Mouse (Mus musculus) ES-E14 (cell line): Measurements from ENCODE around the gene Sucnr1. TPM values are rescaled to one million over a fixed set of nuclear protein-coding genes. Genes with fewer than 3 reads are reported as not detected.

Experiments
- DNase-seq: peaks from one replicate; pipeline ENCODE4 v3.0.0-alpha.2; 2013; ENCODE audit warnings: low read depth, low spot score
- H3K27ac ChIP-seq: 2 replicates; pipeline ENCODE4 v1.5.1; 2012; ENCODE audit warnings: low read depth, mild to moderate bottlenecking, low read length, moderate library complexity, mixed read lengths; ENCODE audit not compliant: poor library complexity, insufficient read depth, severe bottlenecking
- H3K36me3 ChIP-seq: 2 replicates; pipeline ENCODE4 v1.6.1; 2012; ENCODE audit warnings: mild to moderate bottlenecking, low read length, moderate library complexity, mixed read lengths; ENCODE audit not compliant: control insufficient read depth, poor library complexity, insufficient read depth, severe bottlenecking
- H3K4me1 ChIP-seq, 2 experiments: fragments of 150-350 bp in 1 of 2; sonication (generic) in 1 of 2; 2 replicates each; pipeline ENCODE4 v1.6.1; 2012; ENCODE audit warnings: low read length in 2 of 2, mild to moderate bottlenecking in 1 of 2, mixed read lengths in 1 of 2; ENCODE audit not compliant: control insufficient read depth in 2 of 2, insufficient read depth in 2 of 2, poor library complexity in 1 of 2
- H3K4me3 ChIP-seq, 2 experiments: fragments of 150-350 bp in 1 of 2; sonication (generic) in 1 of 2; 2 replicates each; pipeline ENCODE4 v1.5.1; 2012; ENCODE audit warnings: low read length in 2 of 2, low read depth in 1 of 2, mild to moderate bottlenecking in 1 of 2, mixed read lengths in 1 of 2; ENCODE audit not compliant: insufficient read depth in 1 of 2, poor library complexity in 1 of 2, severe bottlenecking in 1 of 2
- H3K9ac ChIP-seq: 2 replicates; pipeline ENCODE4 v1.6.1; 2012; ENCODE audit warnings: low read depth, mild to moderate bottlenecking, low read length, mixed read lengths; ENCODE audit not compliant: poor library complexity, insufficient read depth, severe bottlenecking
- H3K9me3 ChIP-seq: fragments of 150-350 bp; sonication (generic); 2 replicates; pipeline ENCODE4 v1.6.1; 2012; ENCODE audit warnings: low read depth, mild to moderate bottlenecking, low read length; ENCODE audit not compliant: control insufficient read depth, insufficient read depth
- CHD2 ChIP-seq: IDR thresholded peaks from 2 replicates; pipeline ENCODE4 v1.6.1; 2014; ENCODE audit warnings: mild to moderate bottlenecking, low read depth, low read length, inconsistent platforms
- HCFC1 ChIP-seq: IDR thresholded peaks from 2 replicates; pipeline ENCODE4 v1.6.1; 2012; ENCODE audit warnings: low read length, inconsistent platforms, borderline replicate concordance; ENCODE audit not compliant: insufficient read depth
- MAFK ChIP-seq: IDR thresholded peaks from 2 replicates; pipeline ENCODE4 v1.6.1; 2014; ENCODE audit warnings: mild to moderate bottlenecking, low read depth, low read length, inconsistent platforms; ENCODE audit not compliant: insufficient read depth
- ZC3H11A ChIP-seq: IDR thresholded peaks from 2 replicates; pipeline ENCODE4 v1.6.1; 2012; ENCODE audit warnings: low read depth, mild to moderate bottlenecking, inconsistent platforms, low read length, borderline replicate concordance
- ZNF384 ChIP-seq: IDR thresholded peaks from 2 replicates; pipeline ENCODE4 v1.6.1; 2012; ENCODE audit warnings: low read depth, low read length, inconsistent platforms
- in situ Hi-C, 2 experiments: fragments of 600-800 bp; cut with MboI; formaldehyde crosslinking; loops; one replicate each; pipeline ENCODE4 v1.15.1; 2025; ENCODE audit warnings: low sequenced_read_pairs in 2 of 2, inconsistent platforms in 1 of 2; ENCODE audit not compliant: unreplicated experiment in 2 of 2
- total RNA-seq: library from RNA; depleted of rRNA; stranded (reverse); fragments of 300-350 nt; gene quantifications from 2 replicates; pipeline ENCODE4 v1.2.3, GENCODE M21; 2012; rRNA removed

Sucnr1 gene
- total RNA-seq = not detected in 2 replicates

GRCm38 (mm10) chr3:60081648-60082047, at the start of gene Sucnr1:
Gene Sucnr1, plus strand, starts transcription at chr3:60081869.
- in situ Hi-C loops = no loop called here
- Histone ChIP-seq H3K9me3 (no peaks in the 10 kb centered on the region), H3K36me3 (no peaks in the 10 kb centered on the region), H3K27ac (no peak within 1 kb of the TSS), H3K4me1 (no peaks in the 10 kb centered on the region), H3K9ac (no peak within 1 kb of the TSS), H3K4me3 (no peak within 1 kb of the TSS)
- TF ChIP-seq MAFK (no peak), CHD2 (no peak), HCFC1 (no peak), ZNF384 (no peak), ZC3H11A (no peak)
- DNase-seq = no peak

GRCm38 (mm10) chr3:60046221-60046913, 35.3 kb upstream of the Sucnr1 start:
- in situ Hi-C loops = no loop called here
- no peaks in the 10 kb centered on the region for H3K4me1 ChIP-seq
- H3K9me3 ChIP-seq = no peaks in the 10 kb centered on the region
- no peak overlapping the region for H3K9ac ChIP-seq
- no peak overlapping the region for H3K27ac ChIP-seq
- no peak for TF ChIP-seq CHD2
- no peak for TF ChIP-seq HCFC1
- TF ChIP-seq MAFK = no peak
- no peak for TF ChIP-seq ZC3H11A
- no peak for TF ChIP-seq ZNF384
- no peak overlapping the region for H3K4me3 ChIP-seq
- no peaks in the 10 kb centered on the region for H3K36me3 ChIP-seq
- DNase-seq = no peak

- Histone ChIP-seq H3K9ac (no peak overlapping the region), H3K4me3 (no peak overlapping the region), H3K36me3 (no peaks in the 10 kb centered on the region), H3K9me3 (no peaks in the 10 kb centered on the region), H3K4me1 (no peaks in the 10 kb centered on the region), H3K27ac (no peak overlapping the region)
- in situ Hi-C loops = loop anchor here in 1 of 2 experiments (10.0 kb wide), 1 partner anchor 189 kb away; the partner anchor contains the start of gene Gm8298
- no peak for TF ChIP-seq CHD2
- no peak for TF ChIP-seq HCFC1
- TF ChIP-seq MAFK = no peak
- no peak for TF ChIP-seq ZNF384
- TF ChIP-seq ZC3H11A = no peak
- no peak for DNase-seq
Measured at GRCm38 (mm10) chr3:60053231-60053927, 28.3 kb upstream of the Sucnr1 start.

- Histone ChIP-seq H3K36me3 (no peaks in the 10 kb centered on the region), H3K9ac (no peak overlapping the region), H3K4me1 (no peaks in the 10 kb centered on the region), H3K4me3 (no peak overlapping the region), H3K27ac (no peak overlapping the region), H3K9me3 (no peaks in the 10 kb centered on the region)
- TF ChIP-seq HCFC1 (no peak), ZNF384 (no peak), CHD2 (no peak), MAFK (no peak), ZC3H11A (no peak)
- no peak for DNase-seq
- in situ Hi-C loops = loop anchor here in 1 of 2 experiments (10.0 kb wide), 1 partner anchor 189 kb away; the partner anchor contains the start of gene Gm8298
Measured at GRCm38 (mm10) chr3:60053931-60054330, 27.7 kb upstream of the Sucnr1 start.
